Mouse (Mus musculus) hindbrain, embryonic 13.5 days (tissue): ENCODE measurements around the gene Irs2. TPM values are rescaled to one million over a fixed set of nuclear protein-coding genes. Genes with fewer than 3 reads are reported as not detected.

Source experiments
- ATAC-seq: fragments of 200-750 bp; cut with Nextera tagmentation; 2 replicates; pipeline ENCODE4 v1.8.0; 2017; ENCODE audit warnings: moderate TSS enrichment; ENCODE audit not compliant: low FRiP score
- H3K27ac ChIP-seq: fragments of 300-500 bp; sonication (generic); 2 replicates; pipeline ENCODE4 v1.5.1; 2015; ENCODE audit warnings: inconsistent platforms, mild to moderate bottlenecking, moderate library complexity
- H3K27me3 ChIP-seq: fragments of 300-500 bp; sonication (generic); 2 replicates; pipeline ENCODE4 v1.6.1; 2015; ENCODE audit warnings: mild to moderate bottlenecking, inconsistent platforms
- H3K36me3 ChIP-seq: fragments of 300-500 bp; sonication (generic); 2 replicates; pipeline ENCODE4 v1.6.1; 2015; ENCODE audit warnings: mild to moderate bottlenecking, inconsistent platforms
- H3K4me1 ChIP-seq: fragments of 300-500 bp; sonication (generic); replicated peaks from 2 replicates; pipeline ENCODE4 v1.6.1; 2015; ENCODE audit warnings: inconsistent platforms
- H3K4me2 ChIP-seq: fragments of 300-500 bp; sonication (generic); 2 replicates; pipeline ENCODE4 v1.6.1; 2015; ENCODE audit warnings: inconsistent platforms, mild to moderate bottlenecking, moderate library complexity
- H3K4me3 ChIP-seq: fragments of 300-500 bp; sonication (generic); 2 replicates; pipeline ENCODE4 v1.5.1; 2015; ENCODE audit warnings: mild to moderate bottlenecking, inconsistent platforms
- H3K9ac ChIP-seq: fragments of 300-500 bp; sonication (generic); 2 replicates; pipeline ENCODE4 v1.6.1; 2015; ENCODE audit warnings: mild to moderate bottlenecking, inconsistent platforms
- H3K9me3 ChIP-seq: fragments of 300-500 bp; sonication (generic); 2 replicates; pipeline ENCODE4 v1.6.1; 2016; ENCODE audit warnings: inconsistent platforms
- WGBS: fragments of 180-500 bp; shearing (Covaris S2); methylation state at CpG from one replicate; pipeline ENCODE4 v1.1.7; 2015; 5-methylcytosine and 5-hydroxymethylcytosine counted together
- polyA plus RNA-seq: library from polyadenylated mRNA; unstranded; fragments of >200 nt; fragmentation: Nextera tagmentation; extraction: Ambion mirVana; gene quantifications from 2 replicates; pipeline ENCODE4 v1.2.1, GENCODE M21; 2015

Irs2 gene
- polyA plus RNA-seq, 1 experiment from 2014 or later = 4.6 TPM

DNA sequence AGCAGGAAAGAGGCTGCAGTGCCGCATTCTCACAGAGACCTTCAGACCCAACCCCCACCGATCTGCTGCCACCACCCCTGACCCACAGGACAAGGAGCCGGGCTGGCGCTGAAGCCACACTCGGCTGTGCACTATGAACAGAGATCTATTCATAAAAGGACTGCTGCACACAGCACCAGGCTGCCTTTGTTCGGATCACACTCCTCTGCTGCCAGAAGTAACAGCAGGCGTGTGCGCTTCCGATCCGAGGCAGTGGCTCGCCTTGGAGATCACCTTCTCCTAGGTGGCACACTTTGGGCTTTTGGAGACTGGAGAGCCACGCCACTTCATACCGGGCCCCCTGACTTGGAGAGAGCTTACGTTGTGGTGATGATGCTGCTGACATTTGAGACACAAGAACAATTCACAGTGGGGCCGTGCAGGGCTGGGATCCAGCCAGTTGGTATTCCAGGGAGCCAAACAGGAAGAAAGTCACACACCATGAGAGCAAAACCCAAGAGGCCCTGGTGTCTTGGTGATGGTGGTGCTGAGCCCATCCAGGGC lies 47.9 kb downstream of the Irs2 start:
- Histone ChIP-seq H3K36me3 (no peaks in the 10 kb centered on the region), H3K27ac (no peak overlapping the region), H3K4me3 (no peak overlapping the region), H3K27me3 (peaks cover 8% of the 10 kb centered on the region; the same call in 1 of the 2 replicates), H3K9ac (no peak overlapping the region), H3K4me2 (peak overlapping the region; percentile 43), H3K9me3 (no peaks in the 10 kb centered on the region), H3K4me1 (peaks cover 50% of the 10 kb centered on the region)
- peak; percentile 67 for ATAC-seq
- WGBS = 2% methylated on average over 15 of the region's 15 CpGs

DNA sequence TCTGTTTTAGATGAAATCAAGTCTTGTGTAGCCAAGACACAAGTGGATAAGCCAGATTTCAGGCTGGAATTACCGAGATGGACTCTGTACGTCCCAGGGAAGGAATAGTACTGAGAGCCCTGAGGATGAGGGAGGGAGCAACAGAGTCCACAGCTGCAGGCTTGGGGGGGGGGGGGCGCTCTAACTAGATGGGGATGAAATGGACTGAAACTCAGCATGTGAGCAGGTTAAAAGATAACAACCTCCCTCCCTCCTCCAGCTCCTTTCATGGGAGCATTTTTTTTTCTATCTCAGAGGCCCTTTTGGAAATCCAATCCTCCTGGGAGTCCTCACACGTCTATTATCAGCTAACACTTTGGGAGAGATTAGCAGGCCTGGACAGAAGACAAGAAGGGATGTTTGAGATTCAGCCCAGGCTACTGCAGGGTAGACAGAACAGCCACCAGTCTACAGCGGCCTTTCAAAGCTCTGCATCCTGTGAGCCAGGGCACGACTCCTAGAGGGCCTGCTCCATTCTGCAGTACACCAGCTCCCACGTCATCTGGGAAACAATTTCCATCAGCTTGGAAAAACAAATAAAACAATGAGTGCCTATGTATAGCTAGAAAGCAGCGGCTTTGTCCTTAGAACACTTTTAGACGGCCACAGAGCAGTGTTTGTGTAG lies 50.8 kb downstream of the Irs2 start:
- Histone ChIP-seq H3K27ac (no peak overlapping the region), H3K36me3 (no peaks in the 10 kb centered on the region), H3K4me2 (no peak overlapping the region), H3K4me1 (peaks cover 51% of the 10 kb centered on the region), H3K4me3 (no peak overlapping the region), H3K9ac (no peak overlapping the region), H3K27me3 (peaks cover 8% of the 10 kb centered on the region; the same call in 1 of the 2 replicates), H3K9me3 (no peaks in the 10 kb centered on the region)
- ATAC-seq = no peak
- 35% methylated on average over 9 of the region's 9 CpGs for WGBS

DNA sequence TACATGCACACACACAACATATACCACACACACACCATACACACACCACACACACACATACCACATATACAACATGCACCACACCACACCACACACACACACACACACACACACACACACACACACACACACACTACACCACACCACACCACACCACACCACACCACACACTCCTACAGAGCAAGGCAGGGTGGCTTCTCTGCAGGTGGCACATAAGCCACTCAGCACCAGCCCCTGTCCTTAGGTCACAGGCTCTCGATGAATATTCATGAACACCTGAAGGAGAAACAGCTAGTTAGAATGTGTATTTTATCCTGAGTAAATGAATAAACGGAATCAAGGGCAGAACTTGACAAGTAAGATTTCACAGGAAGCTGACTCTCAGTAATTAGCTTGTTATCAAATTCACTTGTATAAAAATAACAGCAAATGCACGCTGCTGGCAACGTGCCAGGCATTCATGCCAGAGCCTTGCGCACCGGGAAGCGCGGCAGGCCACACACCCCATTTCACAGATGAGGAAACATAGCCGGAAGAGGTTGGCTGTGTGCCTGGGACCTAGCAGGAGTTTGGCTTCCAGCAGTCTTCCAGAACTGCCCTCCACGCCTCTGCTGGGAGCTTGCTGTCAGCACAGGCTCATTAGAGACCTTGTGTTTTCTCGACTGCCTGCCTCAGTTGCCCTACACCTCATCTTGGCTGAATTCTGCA lies 54.8 kb downstream of the Irs2 start:
- H3K9me3 ChIP-seq = no peaks in the 10 kb centered on the region
- 20% methylated on average over 11 of the region's 11 CpGs for WGBS
- H3K4me2 ChIP-seq = no peak overlapping the region
- H3K4me3 ChIP-seq = no peak overlapping the region
- no peak overlapping the region for H3K9ac ChIP-seq
- no peak overlapping the region for H3K27ac ChIP-seq
- H3K4me1 ChIP-seq = peaks cover 35% of the 10 kb centered on the region
- H3K36me3 ChIP-seq = no peaks in the 10 kb centered on the region
- ATAC-seq = peak; percentile 45
- H3K27me3 ChIP-seq = 0 out of 2 replicates have a peak, but pooled peaks cover 3% of the 10 kb centered on the region

DNA sequence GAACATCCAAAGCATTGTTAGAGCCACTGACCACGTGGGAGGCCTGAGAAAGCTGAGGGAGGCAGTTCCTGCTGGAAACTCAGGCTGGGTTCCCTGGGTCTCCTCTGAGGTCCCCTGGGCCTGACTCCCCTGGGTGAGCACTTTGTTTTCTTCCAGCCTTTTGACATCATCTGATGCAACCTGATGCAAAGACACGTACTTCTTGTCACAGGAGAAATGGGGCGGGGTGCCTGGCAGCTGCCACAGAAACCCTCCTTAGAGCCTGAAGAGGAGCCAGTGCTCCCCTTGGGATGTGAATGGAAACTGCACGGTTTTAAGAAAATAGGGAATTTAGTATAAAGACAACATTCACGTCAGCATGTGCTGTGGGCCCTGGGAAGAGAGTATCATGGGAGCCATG lies 55.6 kb downstream of the Irs2 start:
- 0 out of 2 replicates have a peak, but pooled peaks cover 3% of the 10 kb centered on the region for H3K27me3 ChIP-seq
- H3K9ac ChIP-seq = no peak overlapping the region
- peaks cover 33% of the 10 kb centered on the region for H3K4me1 ChIP-seq
- no peak for ATAC-seq
- H3K4me3 ChIP-seq = no peak overlapping the region
- no peak overlapping the region for H3K27ac ChIP-seq
- no peak overlapping the region for H3K4me2 ChIP-seq
- WGBS = 42% methylated on average over 5 of the region's 5 CpGs
- no peaks in the 10 kb centered on the region for H3K9me3 ChIP-seq
- H3K36me3 ChIP-seq = no peaks in the 10 kb centered on the region

DNA sequence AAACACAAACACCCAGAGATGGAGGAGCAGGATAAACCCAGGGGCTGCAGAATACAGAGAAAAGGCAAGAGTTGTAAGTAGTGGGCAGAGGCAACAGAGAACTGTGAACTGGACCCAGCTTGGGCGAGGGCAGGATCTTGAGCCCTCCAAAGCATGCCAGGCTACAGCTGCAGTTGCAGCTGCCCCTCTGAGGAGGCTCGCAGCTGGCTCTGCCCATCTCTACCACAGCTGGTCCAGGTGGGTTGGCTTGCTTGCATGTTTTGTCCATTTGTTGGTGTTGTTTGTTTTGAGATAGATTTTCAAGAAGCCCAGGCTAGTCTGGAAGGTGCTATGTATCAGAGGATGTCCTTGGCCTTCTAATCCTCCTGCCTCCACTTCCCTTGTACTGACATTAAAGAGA lies 56.0 kb downstream of the Irs2 start:
- Histone ChIP-seq H3K27me3 (0 out of 2 replicates have a peak, but pooled peaks cover 3% of the 10 kb centered on the region), H3K27ac (no peak overlapping the region), H3K4me1 (peaks cover 28% of the 10 kb centered on the region), H3K9me3 (no peaks in the 10 kb centered on the region), H3K36me3 (no peaks in the 10 kb centered on the region), H3K4me3 (no peak overlapping the region), H3K9ac (no peak overlapping the region), H3K4me2 (no peak overlapping the region)
- ATAC-seq = no peak
- 94% methylated on average over 2 of the region's 2 CpGs for WGBS

DNA sequence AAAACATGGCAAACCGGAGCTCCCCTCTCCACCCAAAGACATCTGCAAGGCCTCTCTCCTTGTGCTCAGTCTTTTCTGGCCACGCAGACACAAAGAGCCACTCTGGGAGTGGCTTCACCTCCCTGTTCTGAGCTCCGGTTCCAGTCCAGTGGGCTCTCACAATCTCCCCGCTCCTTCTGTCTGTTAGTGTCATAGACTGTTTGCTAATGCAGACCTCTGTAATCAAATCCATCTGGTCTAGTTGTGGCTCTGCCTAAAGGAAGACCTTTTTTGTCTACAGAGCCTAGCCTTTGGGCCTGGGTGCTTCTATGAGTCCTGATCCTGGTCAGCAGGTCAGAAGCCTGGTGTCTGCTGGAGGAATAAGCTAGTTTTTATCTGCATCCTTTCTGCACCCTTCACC lies 56.7 kb downstream of the Irs2 start:
- 63% methylated on average over 4 of the region's 4 CpGs for WGBS
- H3K36me3 ChIP-seq = no peaks in the 10 kb centered on the region
- ATAC-seq = no peak

DNA sequence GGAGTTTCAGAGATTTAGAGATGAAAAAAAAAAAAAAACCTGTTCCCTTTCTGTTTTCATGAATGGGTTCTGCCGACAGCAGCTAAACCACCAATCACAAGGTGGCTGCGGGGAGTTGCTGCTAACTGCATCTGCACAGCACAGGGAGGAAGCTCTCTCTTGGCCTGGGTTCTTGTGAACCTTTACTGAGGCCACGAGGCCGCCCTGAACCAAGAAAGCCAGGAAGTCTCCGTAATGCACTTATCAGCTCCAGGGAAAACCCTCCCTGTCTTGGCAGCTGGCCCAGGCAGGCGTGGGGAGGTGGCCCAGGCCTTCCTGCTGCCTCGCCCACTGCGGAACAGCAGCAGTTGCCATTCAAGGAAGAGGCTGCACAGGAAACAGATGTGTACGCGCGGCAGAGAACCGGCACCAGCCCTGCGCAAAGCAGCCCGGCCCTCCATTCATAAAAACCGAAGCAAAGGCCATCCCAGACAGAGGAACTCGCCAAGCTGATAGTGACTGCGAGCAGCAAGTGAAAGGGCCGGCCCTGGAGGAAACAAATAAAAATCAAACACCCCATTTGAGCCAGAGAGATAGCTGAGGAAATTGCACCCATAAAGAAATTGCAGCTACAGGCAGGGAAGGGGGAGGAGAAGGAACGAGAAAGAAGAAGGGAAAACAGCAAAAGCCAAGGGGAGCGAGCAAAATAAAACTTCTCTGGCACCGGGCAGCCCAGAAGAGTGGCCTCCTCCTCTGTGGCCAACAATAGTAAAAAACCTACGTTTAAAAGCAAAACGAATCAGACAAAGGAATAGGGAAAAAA lies 62.1 kb downstream of the Irs2 start:
- Histone ChIP-seq H3K36me3 (no peaks in the 10 kb centered on the region), H3K9me3 (no peaks in the 10 kb centered on the region), H3K4me3 (peak overlapping the region; percentile 10; the same call in 1 of the 2 replicates), H3K27ac (peak overlapping the region; percentile 59), H3K4me2 (peak overlapping the region; percentile 49), H3K27me3 (0 out of 2 replicates have a peak, but pooled peaks cover 11% of the 10 kb centered on the region), H3K4me1 (peaks cover 18% of the 10 kb centered on the region), H3K9ac (peak overlapping the region; percentile 59)
- ATAC-seq = peak; percentile 82
- 3% methylated on average over 23 of the region's 23 CpGs for WGBS

More for the DNA sequence above, 56.7 kb downstream of the Irs2 start:
- Histone ChIP-seq H3K4me3 (no peak overlapping the region), H3K9me3 (no peaks in the 10 kb centered on the region), H3K27me3 (0 out of 2 replicates have a peak, but pooled peaks cover 3% of the 10 kb centered on the region), H3K4me1 (peaks cover 31% of the 10 kb centered on the region), H3K9ac (no peak overlapping the region), H3K4me2 (no peak overlapping the region), H3K27ac (no peak overlapping the region)

DNA sequence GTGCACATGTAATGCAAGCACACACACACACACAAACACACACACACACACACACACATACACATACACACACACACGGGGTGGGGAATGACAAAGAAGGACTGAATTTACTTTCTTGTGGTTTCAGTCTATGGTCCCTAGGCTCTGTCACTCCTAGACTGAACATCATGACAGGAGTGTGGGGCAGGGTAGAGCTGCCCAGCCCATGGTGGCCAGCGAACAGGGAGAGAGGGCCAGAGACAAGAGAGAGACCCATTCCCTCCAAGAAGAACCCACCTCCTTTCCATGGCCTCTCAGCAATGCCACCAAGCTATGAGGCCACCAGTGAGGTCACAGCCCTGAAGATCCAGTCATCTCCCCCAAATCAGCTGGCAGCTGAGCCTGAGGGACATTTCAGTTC lies 62.8 kb downstream of the Irs2 start:
- H3K4me1 ChIP-seq = peaks cover 18% of the 10 kb centered on the region
- peak overlapping the region; percentile 59; the same call in 1 of the 2 replicates for H3K27ac ChIP-seq
- peak; percentile 56; the same call in 1 of the 2 replicates for ATAC-seq
- 0 out of 2 replicates have a peak, but pooled peaks cover 11% of the 10 kb centered on the region for H3K27me3 ChIP-seq
- H3K9ac ChIP-seq = no peak overlapping the region
- no peaks in the 10 kb centered on the region for H3K36me3 ChIP-seq
- H3K4me3 ChIP-seq = no peak overlapping the region
- H3K4me2 ChIP-seq = no peak overlapping the region
- H3K9me3 ChIP-seq = no peaks in the 10 kb centered on the region
- 80% methylated on average over 2 of the region's 2 CpGs for WGBS

DNA sequence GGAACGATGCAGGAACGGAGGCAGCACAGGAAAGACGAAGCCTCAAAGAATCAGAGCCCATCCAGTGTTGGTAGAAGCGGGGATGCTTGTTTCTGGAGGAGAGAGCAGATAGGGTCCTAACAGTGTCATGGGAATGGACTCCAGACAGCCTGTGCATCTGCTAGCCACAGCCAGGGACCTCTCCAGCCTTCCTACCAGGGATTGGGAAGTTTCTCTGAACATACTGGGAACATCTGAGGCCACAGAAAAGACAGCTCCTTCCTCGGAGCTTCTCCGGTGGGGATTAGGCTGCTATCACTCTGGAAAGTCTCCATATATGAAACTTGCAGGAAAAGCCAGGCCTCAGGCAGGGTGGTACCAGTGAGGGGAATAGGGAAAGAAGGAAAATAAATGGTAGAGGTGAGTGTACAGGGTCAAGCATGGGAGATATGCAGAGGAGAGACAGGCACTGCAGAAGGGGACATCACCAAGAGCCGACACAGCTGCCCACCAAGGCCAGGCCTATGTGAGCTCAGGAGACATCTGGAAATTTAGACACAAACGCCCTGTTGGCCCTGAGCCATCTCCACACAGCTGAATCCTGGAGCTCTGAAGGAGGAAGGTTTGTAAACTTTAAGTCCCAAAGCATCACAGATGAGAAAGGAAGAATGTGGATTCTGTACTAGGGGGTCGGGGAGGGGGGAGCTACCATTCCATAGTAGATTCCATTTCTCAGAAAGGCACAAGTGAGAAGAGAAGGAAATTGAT lies 64.8 kb downstream of the Irs2 start:
- Histone ChIP-seq H3K4me3 (no peak overlapping the region), H3K4me2 (no peak overlapping the region), H3K4me1 (peaks cover 25% of the 10 kb centered on the region), H3K27me3 (0 out of 2 replicates have a peak, but pooled peaks cover 7% of the 10 kb centered on the region), H3K27ac (no peak overlapping the region), H3K9me3 (no peaks in the 10 kb centered on the region), H3K9ac (no peak overlapping the region), H3K36me3 (no peaks in the 10 kb centered on the region)
- WGBS = 81% methylated on average over 9 of the region's 9 CpGs
- no peak for ATAC-seq

DNA sequence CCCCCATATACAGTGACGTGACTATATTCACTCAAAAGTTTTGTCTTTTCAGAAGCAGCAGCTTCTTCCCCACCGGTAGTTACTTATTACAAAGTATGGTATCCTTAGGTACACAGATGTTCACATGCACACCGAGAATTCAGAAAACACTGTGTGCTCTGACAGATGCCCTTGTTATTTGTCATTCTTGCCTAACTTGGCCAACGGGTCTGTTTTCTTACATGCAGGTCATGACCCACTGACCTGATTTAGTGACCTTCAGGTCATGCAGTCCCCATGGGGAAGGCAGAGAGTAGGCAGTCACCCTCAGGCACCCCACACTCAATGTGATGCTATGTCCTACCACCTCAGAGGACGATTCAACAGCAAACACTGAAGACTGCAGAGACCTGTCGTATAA lies 68.4 kb downstream of the Irs2 start:
- 0 out of 2 replicates have a peak, but pooled peaks cover 16% of the 10 kb centered on the region for H3K27me3 ChIP-seq
- no peak overlapping the region for H3K4me2 ChIP-seq
- no peak overlapping the region for H3K27ac ChIP-seq
- no peak overlapping the region for H3K9ac ChIP-seq
- no peak for ATAC-seq
- 36% methylated on average over 6 of the region's 6 CpGs for WGBS
- no peaks in the 10 kb centered on the region for H3K36me3 ChIP-seq
- no peak overlapping the region for H3K4me3 ChIP-seq
- no peaks in the 10 kb centered on the region for H3K9me3 ChIP-seq
- peaks cover 12% of the 10 kb centered on the region; the same call in 1 of the 2 replicates for H3K4me1 ChIP-seq

DNA sequence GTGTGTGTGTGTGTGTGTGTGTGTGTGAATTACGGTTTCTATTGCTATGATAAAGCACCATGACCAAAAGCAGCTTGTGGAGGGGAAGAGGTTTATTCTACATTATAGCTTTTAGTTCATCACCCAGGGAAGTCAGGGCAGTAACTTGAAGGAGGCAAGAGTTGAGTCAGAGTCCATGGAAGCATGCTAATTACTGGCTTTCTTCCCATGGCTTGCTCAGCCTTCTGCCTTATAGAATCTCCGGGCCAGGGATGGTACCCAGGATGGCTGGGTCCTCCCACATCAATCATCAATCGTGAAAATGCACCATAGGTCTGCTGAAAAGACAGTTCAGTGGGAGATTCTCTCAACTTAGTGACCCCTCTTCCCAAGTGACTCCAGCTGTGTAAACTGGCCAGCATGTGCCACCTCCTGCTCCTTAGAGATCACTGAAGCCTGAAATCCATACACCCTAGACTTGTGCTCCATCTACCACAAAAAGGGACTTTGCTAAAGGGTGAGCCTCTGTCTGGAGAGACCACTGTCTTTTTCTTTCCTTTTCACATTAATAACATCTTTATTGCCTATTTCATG lies 69.0 kb downstream of the Irs2 start:
- Histone ChIP-seq H3K9me3 (no peaks in the 10 kb centered on the region), H3K4me3 (no peak overlapping the region), H3K4me2 (no peak overlapping the region), H3K4me1 (peaks cover 12% of the 10 kb centered on the region; the same call in 1 of the 2 replicates), H3K27me3 (0 out of 2 replicates have a peak, but pooled peaks cover 16% of the 10 kb centered on the region), H3K9ac (no peak overlapping the region), H3K36me3 (no peaks in the 10 kb centered on the region), H3K27ac (no peak overlapping the region)
- 54% methylated on average over 3 of the region's 3 CpGs for WGBS
- no peak for ATAC-seq
